Mouse (Mus musculus): ENCODE measurements around the gene Bcl2l11.
A peak's percentile ranks its signal among the peaks of the same experiment; 100 is the strongest.

Bcl2l11 gene

GRCm38 (mm10) chr2:128111537-128111936 is 14.3 kb upstream of the Bcl2l11 start:
- DNase-seq (ENCODE audit: low spot score), result no peak

- DNase-seq (ENCODE audit: low spot score), result no peak
Observed at GRCm38 (mm10) chr2:128114621-128115020, 11.2 kb upstream of the Bcl2l11 start.

- DNase-seq (ENCODE audit: low spot score), result no peak
Observed at GRCm38 (mm10) chr2:128115579-128115978, 10.3 kb upstream of the Bcl2l11 start.

- no peak for DNase-seq (ENCODE audit: low spot score)
Observed at GRCm38 (mm10) chr2:128117605-128118004, 8.2 kb upstream of the Bcl2l11 start.

GRCm38 (mm10) chr2:128118971-128119370 is 6.9 kb upstream of the Bcl2l11 start:
- no peak for DNase-seq (ENCODE audit: low spot score)

- peak; percentile 53 for DNase-seq (ENCODE audit: low spot score)
Observed at GRCm38 (mm10) chr2:128122491-128122890, 3.3 kb upstream of the Bcl2l11 start.

- peak; percentile 42 for DNase-seq (ENCODE audit: low spot score)
Observed at GRCm38 (mm10) chr2:128122891-128123771, 2.7 kb upstream of the Bcl2l11 start.

- DNase-seq (ENCODE audit: low spot score), result no peak
Observed at GRCm38 (mm10) chr2:128123921-128124683, 1.7 kb upstream of the Bcl2l11 start.

- DNase-seq (ENCODE audit: low spot score), result no peak
Observed at GRCm38 (mm10) chr2:128124693-128125092, 1.1 kb upstream of the Bcl2l11 start.

GRCm38 (mm10) chr2:128126591-128127051 is 783 bp downstream of the Bcl2l11 start:
- peak; percentile 23 for DNase-seq (ENCODE audit: low spot score)

- peak; percentile 91 for DNase-seq (ENCODE audit: low spot score)
Observed at GRCm38 (mm10) chr2:128127121-128127671, 1.4 kb downstream of the Bcl2l11 start.

- peak; percentile 56 for DNase-seq (ENCODE audit: low spot score)
Observed at GRCm38 (mm10) chr2:128127691-128128292, 2.0 kb downstream of the Bcl2l11 start.

- no peak for DNase-seq (ENCODE audit: low spot score)
Observed at GRCm38 (mm10) chr2:128128532-128128931, 2.7 kb downstream of the Bcl2l11 start.

- DNase-seq (ENCODE audit: low spot score), result no peak
Observed at GRCm38 (mm10) chr2:128131503-128131902, 5.7 kb downstream of the Bcl2l11 start.

GRCm38 (mm10) chr2:128132635-128133034 is 6.8 kb downstream of the Bcl2l11 start:
- no peak for DNase-seq (ENCODE audit: low spot score)

- DNase-seq (ENCODE audit: low spot score), result no peak
Observed at GRCm38 (mm10) chr2:128133865-128134264, 8.0 kb downstream of the Bcl2l11 start.

- DNase-seq (ENCODE audit: low spot score), result no peak
Observed at GRCm38 (mm10) chr2:128134474-128134873, 8.6 kb downstream of the Bcl2l11 start.

- DNase-seq (ENCODE audit: low spot score), result no peak
Observed at GRCm38 (mm10) chr2:128134948-128135347, 9.1 kb downstream of the Bcl2l11 start.

GRCm38 (mm10) chr2:128136769-128137433 is 11.1 kb downstream of the Bcl2l11 start:
- no peak for DNase-seq (ENCODE audit: low spot score)

- DNase-seq (ENCODE audit: low spot score), result no peak
Observed at GRCm38 (mm10) chr2:128137480-128138276, 11.8 kb downstream of the Bcl2l11 start.

GRCm38 (mm10) chr2:128138924-128139323 is 13.1 kb downstream of the Bcl2l11 start:
- no peak for DNase-seq (ENCODE audit: low spot score)

Data from urinary bladder, postnatal 25 days (tissue).